Comparison of ENCODE assay signal across 8 mouse cellular contexts in the genomic region with DNA sequence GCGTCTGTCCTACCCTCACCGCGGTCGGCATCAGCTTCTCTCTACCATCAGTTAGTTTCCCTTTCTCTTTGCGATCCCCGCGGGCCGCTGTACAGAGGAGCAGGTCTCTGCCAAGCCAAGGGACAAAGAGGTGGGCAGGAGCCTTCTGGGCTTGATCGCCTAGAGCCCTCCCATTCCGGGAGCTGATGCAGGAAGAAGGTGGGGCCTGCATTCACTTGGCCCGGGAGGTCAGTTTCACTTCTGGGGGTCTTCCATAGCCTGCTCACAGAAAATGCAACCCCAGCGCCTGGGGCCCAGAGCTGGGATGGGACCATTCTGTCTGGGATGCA. TPM values are rescaled to one million over a fixed set of nuclear protein-coding genes. Genes with fewer than 3 reads are reported as not detected.
DNase-seq lines count a peak whose midpoint lies in the region; ATAC-seq and TF ChIP-seq lines count a peak whose summit lies in the region.

No protein-coding gene starts in this region.

- no peaks in the 10 kb centered on the region for H3K4me1 ChIP-seq in embryonic facial prominence, embryonic 11.5 days (ENCODE audit: control insufficient read depth, insufficient read depth, low read length)
- H3K4me1 ChIP-seq in kidney, adult 2 months (ENCODE audit: control insufficient read depth, insufficient read depth, low read length): no peaks in the 10 kb centered on the region; the same call in 1 of the 2 replicates
- peaks cover 13% of the 10 kb centered on the region; the same call in 1 of the 2 replicates for H3K4me1 ChIP-seq in lung, embryonic 15.5 days
- peaks cover 7% of the 10 kb centered on the region for H3K4me1 ChIP-seq in neural tube, embryonic 15.5 days

- H3K27me3 ChIP-seq in embryonic facial prominence, embryonic 11.5 days (ENCODE audit: control insufficient read depth, insufficient read depth, low read length): peaks cover 3% of the 10 kb centered on the region; the same call in 1 of the 2 replicates
- no peaks in the 10 kb centered on the region for H3K27me3 ChIP-seq in kidney, adult 2 months (replicated peaks; ENCODE audit: control insufficient read depth, insufficient read depth, low read length)
- no peaks in the 10 kb centered on the region for H3K27me3 ChIP-seq in lung, embryonic 15.5 days
- no peaks in the 10 kb centered on the region; the same call in 1 of the 2 replicates for H3K27me3 ChIP-seq in neural tube, embryonic 15.5 days (replicated peaks)

- no peak for TF ChIP-seq CTCF in kidney, adult 2 months (conservative IDR thresholded peaks at IDR 0.05; ENCODE audit: insufficient read depth, insufficient read length, low read depth, low read length)

- peak; percentile 38 for TF ChIP-seq POLR2A in kidney, adult 2 months (IDR thresholded peaks at IDR 0.05; ENCODE audit: low read depth, low read length)

- H3K9me3 ChIP-seq in embryonic facial prominence, embryonic 11.5 days (replicated peaks; ENCODE audit: control insufficient read depth, low read length): no peaks in the 10 kb centered on the region
- H3K9me3 ChIP-seq in lung, embryonic 15.5 days: no peaks in the 10 kb centered on the region
- H3K9me3 ChIP-seq in neural tube, embryonic 15.5 days (replicated peaks): no peaks in the 10 kb centered on the region

- WGBS in embryonic facial prominence, embryonic 11.5 days: 0% methylated on average over 12 of the region's 12 CpGs
- WGBS in kidney, adult 2 months: 3% methylated on average over 12 of the region's 12 CpGs
- 1% methylated on average over 12 of the region's 12 CpGs for WGBS in lung, embryonic 15.5 days
- 3% methylated on average over 12 of the region's 12 CpGs for WGBS in neural tube, embryonic 15.5 days

- peak; percentile 78 for DNase-seq in 3134 (ENCODE audit: extremely low read depth, insufficient read length, low spot score)
- peak; percentile 91 for DNase-seq in Muller cell, postnatal 12 days (ENCODE audit: inconsistent ontology term)
- peak; percentile 48 for DNase-seq in embryonic facial prominence, embryonic 11.5 days (ENCODE audit: low spot score)
- peak; percentile 85 to 91 for DNase-seq in heart, adult 9 months (ENCODE audit: low spot score in 2 of 2)
- DNase-seq in kidney, adult 2 months: peak; percentile 83
- peak; percentile 73 for DNase-seq in thymus, postnatal 4 days

- H3K27ac ChIP-seq in embryonic facial prominence, embryonic 11.5 days (replicated peaks; ENCODE audit: low read depth, low read length): no peak overlapping the region
- H3K27ac ChIP-seq in kidney, adult 2 months (ENCODE audit: insufficient read depth, low read depth, low read length): peak overlapping the region; percentile 76
- peak overlapping the region; percentile 85 for H3K27ac ChIP-seq in lung, embryonic 15.5 days
- H3K27ac ChIP-seq in neural tube, embryonic 15.5 days (replicated peaks): no peak overlapping the region; the same call in 1 of the 2 replicates

- H3K4me3 ChIP-seq in embryonic facial prominence, embryonic 11.5 days (ENCODE audit: low read depth, low read length): peak overlapping the region; percentile 34
- peak overlapping the region; percentile 55 for H3K4me3 ChIP-seq in kidney, adult 2 months (ENCODE audit: insufficient read depth, low read depth, low read length)
- peak overlapping the region; percentile 53 for H3K4me3 ChIP-seq in lung, embryonic 15.5 days
- peak overlapping the region; percentile 27 for H3K4me3 ChIP-seq in neural tube, embryonic 15.5 days (replicated peaks)

- H3K4me2 ChIP-seq in embryonic facial prominence, embryonic 11.5 days (ENCODE audit: low read depth, low read length): peak overlapping the region; percentile 42
- H3K4me2 ChIP-seq in lung, embryonic 15.5 days: peak overlapping the region; percentile 60
- peak overlapping the region; percentile 53 for H3K4me2 ChIP-seq in neural tube, embryonic 15.5 days

- 0 out of 2 replicates have a peak, but pooled peaks have one; percentile 48 for ATAC-seq in embryonic facial prominence, embryonic 11.5 days (replicated peaks; ENCODE audit: insufficient number of reproducible peaks, low FRiP score, low TSS enrichment, low read depth)
- ATAC-seq in lung, embryonic 15.5 days (ENCODE audit: borderline replicate concordance, extremely low read depth, low FRiP score, low TSS enrichment): peak; percentile 79
- peak; percentile 61; the same call in 1 of the 2 replicates for ATAC-seq in neural tube, embryonic 15.5 days (ENCODE audit: low FRiP score)

- H3K9ac ChIP-seq in embryonic facial prominence, embryonic 11.5 days (replicated peaks; ENCODE audit: low read length): peak overlapping the region; percentile 56
- H3K9ac ChIP-seq in lung, embryonic 15.5 days: peak overlapping the region; percentile 56
- 0 out of 2 replicates have a peak overlapping the region, but pooled peaks have one; percentile 8 for H3K9ac ChIP-seq in neural tube, embryonic 15.5 days (replicated peaks)

- no peaks in the 10 kb centered on the region for H3K36me3 ChIP-seq in embryonic facial prominence, embryonic 11.5 days (replicated peaks; ENCODE audit: control insufficient read depth, insufficient read depth, low read depth, low read length)
- H3K36me3 ChIP-seq in kidney, adult 2 months (ENCODE audit: control insufficient read depth, insufficient read depth, low read length): no peaks in the 10 kb centered on the region
- H3K36me3 ChIP-seq in lung, embryonic 15.5 days: no peaks in the 10 kb centered on the region
- no peaks in the 10 kb centered on the region for H3K36me3 ChIP-seq in neural tube, embryonic 15.5 days

RNA-seq across cellular contexts. Expression of a gene that starts 0.7 kb away (rescaled TPM):
- 7.6 and 7.9 TPM in 2 replicates for polyA plus RNA-seq in embryonic facial prominence, embryonic 11.5 days (2014; fragmentation: Nextera tagmentation; extraction: Ambion mirVana)
- 9.5 and 13.4 TPM in 2 replicates for polyA plus RNA-seq in kidney, adult 2 months (2012; rRNA removed)
- 30.0 and 38.5 TPM in 2 replicates for polyA plus RNA-seq in lung, embryonic 15.5 days (2015; fragmentation: Nextera tagmentation; extraction: Ambion mirVana)
- 4.8 and 44.4 TPM in 2 replicates for polyA plus RNA-seq in neural tube, embryonic 15.5 days (2015; fragmentation: Nextera tagmentation; extraction: Ambion mirVana)

RNA-seq across cellular contexts. Expression of a gene that starts 57.7 kb away (rescaled TPM):
- 8.3 and 12.1 TPM in 2 replicates for polyA plus RNA-seq in embryonic facial prominence, embryonic 11.5 days (2014; fragmentation: Nextera tagmentation; extraction: Ambion mirVana)
- polyA plus RNA-seq in kidney, adult 2 months (2012; rRNA removed): 49.5 and 62.1 TPM in 2 replicates
- 72.9 and 73.8 TPM in 2 replicates for polyA plus RNA-seq in lung, embryonic 15.5 days (2015; fragmentation: Nextera tagmentation; extraction: Ambion mirVana)
- polyA plus RNA-seq in neural tube, embryonic 15.5 days (2015; fragmentation: Nextera tagmentation; extraction: Ambion mirVana): 53.1 and 64.3 TPM in 2 replicates

RNA-seq across cellular contexts. Expression of a gene that starts 58.1 kb away (rescaled TPM):
- 0.56 TPM in 1 of 2 replicates, not detected in the other for polyA plus RNA-seq in embryonic facial prominence, embryonic 11.5 days (2014; fragmentation: Nextera tagmentation; extraction: Ambion mirVana)
- 0.62 TPM in 1 of 2 replicates, not detected in the other for polyA plus RNA-seq in kidney, adult 2 months (2012; rRNA removed)
- polyA plus RNA-seq in lung, embryonic 15.5 days (2015; fragmentation: Nextera tagmentation; extraction: Ambion mirVana): 0.55 TPM in 1 of 2 replicates, not detected in the other
- 0.42 and 0.72 TPM in 2 replicates for polyA plus RNA-seq in neural tube, embryonic 15.5 days (2015; fragmentation: Nextera tagmentation; extraction: Ambion mirVana)

Comparison
In these comparisons a context has a peak if more than half of its experiments do, and no peak if none do; other contexts are left out.
1. H3K27ac ChIP-seq: peak in kidney, adult 2 months (single experiment) and lung, embryonic 15.5 days (single experiment); none in embryonic facial prominence, embryonic 11.5 days (single experiment) and neural tube, embryonic 15.5 days (single experiment).
2. Peak in every context shown above with its lines, with median percentiles within 50 percentile points of each other: DNase-seq, ATAC-seq, H3K4me2 ChIP-seq, H3K4me3 ChIP-seq and H3K9ac ChIP-seq.